Mouse (Mus musculus) right cerebral cortex, postnatal 10 days (tissue): ENCODE measurements around the gene Kat2b.
A peak's percentile ranks its signal among the peaks of the same experiment; 100 is the strongest.
"Not testable (repeated sequence)": the region's sequence is repeated elsewhere in the genome, so short reads cannot be mapped to it uniquely, and the experiment has no call there.

ENCODE experiments used
- DNase-seq, 2 experiments: peaks; one replicate each; pipeline ENCODE4 v3.0.0; 2021; ENCODE audit warnings: low spot score in 2 of 2

Gene Kat2b

GRCm38 (mm10) chr17:53566161-53566918, at the start of gene Kat2b:
Gene Kat2b (plus strand): TSS chr17:53566861.
- no peak for DNase-seq

- DNase-seq, result no peak
Observed at GRCm38 (mm10) chr17:53519364-53519763, 47.3 kb upstream of the Kat2b start.

DNA sequence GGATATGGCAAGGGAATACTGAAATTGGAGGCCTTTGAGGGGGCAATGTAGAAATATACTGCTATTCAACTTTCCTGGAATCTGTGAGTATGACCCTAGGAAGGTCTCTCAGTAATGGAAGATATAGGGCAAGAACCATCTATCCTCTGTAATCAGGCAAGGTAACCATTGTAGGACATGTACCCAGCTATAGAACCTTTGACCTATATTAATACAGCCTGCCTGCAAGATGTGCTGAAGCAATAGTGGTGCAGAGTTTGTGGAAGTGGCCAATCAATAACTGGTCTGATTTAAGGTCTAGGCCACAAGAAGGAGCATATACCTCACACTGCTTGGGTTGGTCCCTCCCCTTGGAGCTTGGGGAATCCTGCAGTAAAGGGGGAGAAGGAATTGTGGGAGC, 46.2 kb upstream of the Kat2b start:
- DNase-seq, result no peak

GRCm38 (mm10) chr17:53528034-53528433, 38.6 kb upstream of the Kat2b start:
- DNase-seq, result no peak

DNA sequence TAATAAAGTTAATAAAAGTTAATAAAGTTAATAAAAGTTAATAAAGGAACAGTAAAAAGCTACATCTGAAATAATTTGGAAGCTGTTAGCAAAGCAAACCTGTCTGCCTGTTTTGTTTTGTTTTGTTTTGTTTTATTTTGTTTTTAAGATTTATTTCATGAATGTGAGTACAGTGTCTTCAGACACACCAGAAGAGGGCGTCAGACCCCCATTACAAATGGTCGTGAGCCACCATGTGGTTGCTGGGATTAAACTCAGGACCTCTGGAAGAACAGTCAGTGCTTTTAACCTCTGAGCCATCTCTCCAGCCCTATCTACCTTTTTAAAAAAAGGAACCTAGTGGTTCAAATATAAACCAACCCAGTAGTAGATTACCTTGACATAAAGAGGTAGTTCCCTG, 35.5 kb upstream of the Kat2b start:
- DNase-seq, result no peak

GRCm38 (mm10) chr17:53532425-53532824, 34.2 kb upstream of the Kat2b start:
- no peak for DNase-seq

DNA sequence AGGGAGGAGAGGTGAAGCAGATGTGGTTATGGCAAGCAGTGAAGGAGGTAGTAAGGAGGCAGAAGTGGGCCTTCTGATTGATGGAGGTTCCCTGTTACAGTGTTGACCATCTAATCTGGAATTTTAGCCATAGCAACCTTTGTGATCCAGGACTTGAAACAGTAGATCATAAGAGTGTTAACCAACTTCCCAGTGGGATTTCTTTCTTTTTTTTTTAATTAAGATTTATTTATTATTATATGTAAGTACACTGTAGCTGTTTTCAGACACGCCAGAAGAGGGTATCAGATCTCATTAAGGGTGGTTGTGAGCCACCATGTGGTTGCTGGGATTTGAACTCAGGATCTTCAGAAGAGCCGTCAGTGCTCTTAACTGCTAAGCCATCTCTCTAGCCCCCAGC, 27.3 kb upstream of the Kat2b start, which contains the start of gene Pp2d1:
TSS of gene Pp2d1 (minus strand) at position 101 of the 400 bp plus-strand sequence.
- not testable (repeated sequence) for DNase-seq

GRCm38 (mm10) chr17:53542536-53542935, 24.1 kb upstream of the Kat2b start:
- DNase-seq, result no peak

- peak; percentile 34 to 36 for DNase-seq
Observed at GRCm38 (mm10) chr17:53543591-53544324, 22.9 kb upstream of the Kat2b start.

GRCm38 (mm10) chr17:53551306-53552299, 15.1 kb upstream of the Kat2b start:
- DNase-seq, result no peak

- DNase-seq, result no peak
Observed at GRCm38 (mm10) chr17:53554088-53554487, 12.6 kb upstream of the Kat2b start.

DNA sequence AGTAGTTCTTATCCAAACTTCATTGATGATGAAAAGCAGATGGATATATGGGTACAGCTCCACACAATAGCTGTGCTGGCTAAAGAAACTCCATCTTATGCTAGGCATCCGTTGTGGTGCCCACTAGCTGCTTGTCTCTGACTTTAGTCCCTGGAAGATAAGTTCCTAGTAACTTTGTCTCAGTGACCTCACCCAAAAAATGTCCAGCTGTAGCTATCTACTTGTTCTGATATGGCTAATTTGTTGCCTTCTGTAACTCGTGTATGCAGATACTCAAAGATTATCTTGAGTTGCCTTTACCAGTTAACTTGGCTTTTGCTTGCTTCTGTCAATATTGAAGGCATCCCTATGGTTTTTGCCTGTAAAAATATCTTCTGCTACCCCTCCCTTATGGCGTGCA, 11.8 kb upstream of the Kat2b start:
- DNase-seq, result no peak

- DNase-seq, result no peak
Observed at GRCm38 (mm10) chr17:53557443-53557842, 9.2 kb upstream of the Kat2b start.

- DNase-seq, result no peak
Observed at GRCm38 (mm10) chr17:53559646-53560045, 7.0 kb upstream of the Kat2b start.

GRCm38 (mm10) chr17:53561458-53562029, 5.1 kb upstream of the Kat2b start:
- DNase-seq, result no peak

GRCm38 (mm10) chr17:53564837-53565236, 1.8 kb upstream of the Kat2b start:
- DNase-seq, result no peak

GRCm38 (mm10) chr17:53566919-53567345, 271 bp downstream of the Kat2b start:
- DNase-seq, result peak; percentile 67 to 70

- peak; percentile 44 to 51 for DNase-seq
Observed at GRCm38 (mm10) chr17:53567346-53568101, 863 bp downstream of the Kat2b start.

- peak; percentile 68 to 75 for DNase-seq
Observed at GRCm38 (mm10) chr17:53568118-53568517, 1.5 kb downstream of the Kat2b start.

DNA sequence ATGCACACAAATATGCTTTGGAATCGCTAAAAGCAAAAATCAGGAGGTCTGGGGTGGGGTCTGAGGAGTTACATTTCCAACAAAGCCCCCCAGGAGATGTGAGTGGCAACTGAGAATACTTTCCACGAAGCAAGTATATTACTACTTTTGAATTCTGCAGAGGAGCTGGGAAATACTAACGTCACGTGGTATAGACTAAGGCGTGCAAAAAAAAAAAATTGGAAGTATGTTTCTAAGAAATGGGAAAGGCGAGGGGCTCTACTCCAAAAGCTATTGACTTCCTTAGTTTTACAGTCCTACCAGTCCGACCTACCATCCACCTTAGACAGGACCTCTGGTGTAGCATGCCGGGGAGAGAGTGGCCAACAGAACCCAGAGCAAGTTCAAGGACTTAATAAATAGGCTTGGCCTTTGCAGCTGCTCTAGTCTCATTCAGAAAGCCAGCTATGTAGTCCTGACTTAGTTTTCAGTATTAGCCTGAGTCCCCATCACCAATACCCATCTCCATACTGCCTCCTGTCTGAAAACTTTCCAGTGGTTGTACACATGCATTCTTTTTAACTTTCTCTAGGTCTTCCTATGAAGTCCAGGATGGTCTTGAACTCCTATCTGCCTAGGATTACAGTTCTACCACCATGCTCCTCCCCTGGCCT, 2.2 kb downstream of the Kat2b start:
- DNase-seq, result no peak
